Mouse (Mus musculus) layer of hippocampus, adult 9-11 months (tissue): ENCODE measurements around the gene Rab34.
A peak's percentile ranks its signal among the peaks of the same experiment; 100 is the strongest.
"Not testable (repeated sequence)": the region's sequence is repeated elsewhere in the genome, so short reads cannot be mapped to it uniquely, and the experiment has no call there.

ENCODE experiments used
- DNase-seq: peaks from one replicate; pipeline ENCODE4 v3.0.0; 2022

Gene Rab34

GRCm38 (mm10) chr11:78182450-78182849 is 5.8 kb upstream of the Rab34 start:
- DNase-seq, result no peak

- peak; percentile 93 for DNase-seq
Observed at GRCm38 (mm10) chr11:78182961-78183844, 5.0 kb upstream of the Rab34 start, which contains the start of gene Rpl23a. Rpl23a (minus strand) TSS chr11:78183584.

- DNase-seq, result no peak
Observed at GRCm38 (mm10) chr11:78183884-78184514, 4.2 kb upstream of the Rab34 start.

- DNase-seq, result not testable (repeated sequence)
Observed at GRCm38 (mm10) chr11:78184702-78185101, 3.5 kb upstream of the Rab34 start.

DNA sequence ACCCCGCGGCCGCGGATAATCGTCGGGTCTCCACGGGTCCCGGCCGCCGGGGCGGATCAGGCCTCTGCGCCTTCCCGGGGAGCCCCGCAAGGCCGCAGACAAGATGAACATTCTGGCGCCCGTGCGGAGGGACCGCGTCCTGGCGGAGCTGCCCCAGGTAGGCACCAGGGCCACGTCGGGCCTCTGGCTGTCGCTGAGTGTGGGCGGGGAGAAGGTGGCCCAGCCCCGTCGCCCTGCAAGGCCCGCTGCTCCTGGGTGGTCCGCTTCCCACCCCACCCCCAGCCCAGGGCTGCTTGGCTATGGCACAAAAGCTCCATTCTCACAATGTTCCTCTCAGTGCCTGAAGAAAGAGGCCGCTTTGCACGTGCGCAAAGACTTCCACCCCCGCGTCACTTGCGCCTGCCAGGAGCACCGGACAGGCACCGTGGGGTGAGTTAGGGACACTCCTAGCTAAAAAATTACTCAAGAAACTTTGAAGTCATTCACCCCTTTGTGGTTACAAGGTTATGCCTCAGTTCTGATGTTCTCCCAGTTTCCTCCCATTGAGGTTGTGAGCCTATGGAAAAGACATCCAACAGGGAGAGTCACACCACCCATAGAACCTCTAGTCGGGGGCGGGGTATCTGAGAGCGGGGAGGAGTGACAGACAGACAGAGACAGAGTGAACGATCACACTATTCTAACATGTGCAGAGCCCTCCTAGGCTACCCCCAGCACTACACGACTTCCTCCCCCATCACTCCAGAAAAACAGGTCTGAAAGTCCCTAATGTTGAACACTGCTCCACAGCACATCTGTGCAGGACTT is 1.2 kb downstream of the Rab34 start:
- DNase-seq, result peak; percentile 63

GRCm38 (mm10) chr11:78190041-78190440 is 1.8 kb downstream of the Rab34 start:
- no peak for DNase-seq

DNA sequence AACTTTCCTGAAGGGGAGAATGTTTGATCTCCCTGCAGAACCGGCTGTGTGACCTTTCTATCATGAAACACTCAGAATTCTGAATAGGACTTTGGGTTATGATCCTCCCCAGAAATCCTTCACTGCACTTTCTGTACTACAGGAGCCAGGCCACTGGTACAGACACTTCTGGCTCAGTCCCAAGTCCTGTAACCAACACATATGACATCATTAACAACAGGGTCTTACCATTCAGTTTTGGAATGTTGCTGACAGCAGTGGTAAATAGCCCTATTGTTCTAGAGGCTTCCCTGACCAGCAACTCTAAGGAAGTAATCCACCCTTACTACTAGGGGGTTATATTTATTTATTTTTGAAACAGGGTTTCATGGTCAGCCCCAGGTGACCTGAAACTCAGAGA is 4.9 kb downstream of the Rab34 start, which contains the start of gene Proca1:
Proca1 (plus strand) TSS at position 280 of the 400 bp plus-strand sequence.
- no peak for DNase-seq

DNA sequence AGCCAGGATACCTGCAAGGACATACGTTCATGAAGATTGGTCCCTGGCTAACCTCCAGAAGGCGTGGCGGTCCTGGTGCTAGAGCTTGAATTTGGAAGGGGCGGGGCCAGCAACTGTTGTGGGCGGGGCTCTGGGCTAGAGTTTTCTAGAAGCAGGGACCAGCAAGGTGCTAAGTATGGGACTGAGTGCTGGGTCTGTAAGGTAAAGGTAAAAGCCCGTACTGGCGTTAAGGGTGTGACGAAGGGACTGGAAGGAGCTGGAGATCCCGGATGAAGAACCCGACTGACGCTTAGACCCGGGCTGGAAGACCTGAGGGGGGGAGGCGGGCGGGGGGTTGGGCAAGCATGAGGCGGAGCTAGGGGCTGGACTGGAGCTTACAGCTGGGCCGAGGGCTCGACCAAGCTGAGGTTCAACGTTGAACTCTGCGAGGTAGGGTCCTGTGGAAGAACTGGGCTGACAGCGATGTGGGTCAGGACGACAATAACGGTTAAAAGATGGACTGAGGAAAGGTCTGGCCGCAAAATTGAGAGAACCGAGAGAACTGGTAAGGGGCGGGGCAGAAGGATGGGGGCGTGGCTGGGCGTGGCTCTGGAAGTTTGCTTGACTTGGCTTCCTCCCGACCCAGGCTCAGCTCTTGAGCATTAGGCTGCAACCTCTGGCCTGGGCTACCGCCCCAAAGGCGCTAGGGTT is 6.3 kb downstream of the Rab34 start:
- no peak for DNase-seq

- no peak for DNase-seq
Observed at GRCm38 (mm10) chr11:78195101-78195863, 7.1 kb downstream of the Rab34 start.

DNA sequence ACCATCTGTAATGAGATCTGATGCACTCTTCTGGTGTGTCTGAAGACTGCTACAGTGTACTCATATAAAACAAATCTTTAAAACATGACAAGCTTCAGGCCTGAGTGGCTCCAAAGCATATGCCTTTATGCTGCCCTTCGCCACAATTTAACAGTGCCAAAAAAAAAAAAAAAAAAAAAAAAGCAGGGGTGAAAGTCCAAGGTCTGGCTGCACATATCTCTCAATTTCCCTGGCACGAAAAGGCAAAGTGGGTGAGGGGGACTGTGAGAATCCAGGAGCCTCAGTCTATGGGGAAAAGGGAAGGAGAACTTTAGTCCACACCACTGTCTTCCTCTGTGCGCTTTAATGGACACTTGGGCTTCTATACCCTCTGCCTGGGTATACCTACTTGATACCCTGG is 14.1 kb downstream of the Rab34 start:
- DNase-seq, result no peak

DNA sequence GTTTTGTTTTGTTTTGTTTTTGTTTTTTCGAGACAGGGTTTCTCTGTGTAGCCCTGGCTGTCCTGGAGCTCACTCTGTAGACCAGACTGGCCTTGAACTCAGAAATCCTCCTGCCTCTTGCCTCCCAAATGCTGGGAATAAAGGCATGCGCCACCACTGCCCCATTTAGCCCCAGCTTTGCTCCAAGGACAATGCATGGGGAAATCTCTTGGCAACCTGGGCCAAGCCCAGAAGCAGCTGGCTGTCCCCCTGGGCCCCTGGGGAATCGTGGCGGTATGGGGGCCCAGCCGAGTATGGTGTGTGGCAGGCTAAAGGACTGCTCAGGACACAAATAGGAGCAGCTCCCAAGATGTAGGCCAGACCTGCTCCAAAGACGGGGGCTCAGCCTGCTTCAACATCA is 16.1 kb downstream of the Rab34 start:
- no peak for DNase-seq

DNA sequence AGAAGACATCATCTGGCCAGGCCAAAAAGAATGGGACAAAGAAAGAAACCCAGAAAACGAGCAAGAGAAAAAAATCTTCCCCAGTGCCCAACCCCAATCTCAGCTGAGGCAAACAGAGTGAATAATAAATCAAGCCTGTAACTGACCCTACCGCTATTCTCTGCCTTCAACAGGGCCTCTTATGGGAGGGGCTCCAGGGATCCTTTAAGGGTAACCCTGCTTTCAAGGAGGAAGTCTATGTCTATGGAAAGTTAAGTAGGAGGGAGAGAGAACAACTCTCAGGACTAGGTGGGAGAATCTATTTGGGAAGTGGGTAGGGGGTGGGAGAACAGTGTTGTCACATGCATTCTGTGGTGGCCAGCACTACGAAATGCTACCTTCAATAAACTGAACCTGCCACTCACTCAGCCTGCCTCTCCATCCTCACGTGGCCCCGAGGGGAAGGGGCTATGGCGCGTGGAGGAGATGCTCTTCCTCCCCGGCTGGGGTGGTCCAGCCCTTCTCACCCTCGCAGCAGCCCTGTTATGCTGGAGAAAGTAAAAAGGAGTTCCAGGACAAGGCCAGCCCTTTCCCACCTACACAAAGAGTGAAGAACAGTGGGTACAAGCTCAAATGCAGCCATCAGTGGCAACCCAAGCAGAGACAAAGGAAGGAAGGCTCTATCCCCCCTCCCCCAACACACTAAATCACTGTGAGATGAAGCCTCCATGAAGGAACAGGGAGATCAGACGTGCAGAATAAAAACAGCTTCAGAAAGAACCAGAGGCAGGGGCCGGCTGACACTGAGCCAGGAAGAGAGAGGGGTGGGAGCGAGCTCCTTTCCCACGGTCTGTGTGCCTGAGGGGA is 17.4 kb downstream of the Rab34 start:
- DNase-seq, result no peak

GRCm38 (mm10) chr11:78207190-78207589 is 19.0 kb downstream of the Rab34 start:
- DNase-seq, result no peak

DNA sequence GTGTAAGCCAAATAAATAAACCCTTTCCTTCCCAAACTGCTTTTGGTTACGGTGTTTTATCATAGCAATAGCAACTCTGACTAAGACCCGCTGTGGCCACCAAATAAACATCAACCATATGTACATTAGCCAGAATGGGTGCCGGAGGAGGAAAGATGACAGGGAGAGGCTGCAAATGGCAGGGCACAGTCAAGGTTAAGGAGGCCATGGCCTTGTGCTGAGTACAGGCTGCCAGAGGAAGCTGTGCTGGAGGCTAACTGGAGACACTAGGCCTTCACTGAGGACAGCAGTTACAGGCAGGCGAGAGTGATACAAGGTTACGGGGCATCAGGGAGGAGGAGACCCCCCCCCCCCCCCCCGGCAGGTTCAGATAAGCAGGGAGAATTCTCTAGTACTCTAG is 21.7 kb downstream of the Rab34 start:
- DNase-seq, result no peak

- no peak for DNase-seq
Observed at GRCm38 (mm10) chr11:78210615-78211014, 22.4 kb downstream of the Rab34 start.

DNA sequence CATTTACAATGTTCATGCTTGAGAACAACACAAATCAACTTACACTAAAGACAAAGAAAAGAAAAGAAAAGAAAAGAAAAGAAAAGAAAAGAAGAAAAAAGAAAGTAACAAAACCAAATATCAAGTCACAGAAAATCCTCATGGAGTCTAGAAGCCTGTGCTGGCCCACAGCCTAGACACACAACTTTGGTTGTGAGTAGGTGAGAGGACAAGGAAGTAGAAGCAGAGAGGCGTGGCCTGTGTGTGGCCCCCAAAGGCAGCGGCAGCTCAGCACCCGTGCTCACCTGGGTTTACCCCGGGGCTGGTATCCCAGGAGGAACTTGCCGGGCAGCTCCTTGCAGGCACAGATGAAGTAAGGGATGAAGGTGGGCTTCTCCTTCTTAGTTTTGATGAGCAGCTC is 23.3 kb downstream of the Rab34 start:
- no peak for DNase-seq

- no peak for DNase-seq
Observed at GRCm38 (mm10) chr11:78213086-78213817, 25.0 kb downstream of the Rab34 start.

GRCm38 (mm10) chr11:78215709-78216317 is 27.6 kb downstream of the Rab34 start:
- DNase-seq, result peak; percentile 60

DNA sequence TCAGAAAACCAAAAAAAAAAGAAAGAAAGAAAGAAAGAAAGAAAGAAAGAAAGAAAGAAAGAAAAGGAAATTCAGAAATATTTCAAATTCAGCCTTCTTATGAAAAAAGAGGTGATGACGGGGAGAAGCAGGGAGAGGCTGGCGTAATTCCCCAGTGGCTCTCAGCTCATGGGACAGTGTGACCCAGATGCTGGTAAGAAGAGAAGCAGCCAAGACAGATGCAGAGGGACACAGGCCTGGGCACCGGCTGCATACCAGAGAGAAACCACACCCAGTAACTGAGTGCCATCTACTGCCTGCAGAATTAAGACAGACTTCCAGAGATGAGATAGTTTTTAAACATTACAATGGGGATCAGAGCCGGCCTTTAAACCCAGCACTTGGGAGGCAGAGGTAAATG is 35.4 kb downstream of the Rab34 start:
- no peak for DNase-seq

DNA sequence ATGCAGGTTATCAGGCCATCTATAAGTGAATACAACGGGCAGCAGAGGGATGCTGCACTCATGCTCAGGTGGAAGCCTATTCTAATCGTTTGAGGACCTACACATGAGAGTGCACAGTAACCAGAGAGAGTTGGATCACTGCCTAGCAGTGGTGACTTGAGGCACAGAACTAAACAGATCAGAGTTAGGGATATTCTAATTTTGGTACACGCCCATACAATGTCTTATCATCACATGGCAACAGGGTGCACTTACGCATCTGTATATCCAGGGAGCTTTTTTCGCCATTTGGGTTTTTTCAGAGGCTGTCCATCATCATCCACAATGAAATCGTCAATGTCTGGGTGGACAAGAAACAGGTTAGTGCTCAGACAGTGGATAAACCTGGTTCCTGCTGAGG is 43.3 kb downstream of the Rab34 start:
- no peak for DNase-seq
